Mouse (Mus musculus) ES-Bruce4 (cell line): ENCODE data around the gene Psmd12.

Source experiments
- CTCF ChIP-seq: IDR thresholded peaks from one replicate; pipeline ENCODE4 v1.8.1; 2011; ENCODE audit warnings: low read depth, low read length
- EP300 ChIP-seq: IDR thresholded peaks from 2 replicates; pipeline ENCODE4 v1.6.1; 2011; ENCODE audit warnings: low read depth, low read length; ENCODE audit not compliant: insufficient read depth
- POLR2A ChIP-seq: IDR thresholded peaks from one replicate; pipeline ENCODE4 v1.8.1; 2011; ENCODE audit warnings: low read length; ENCODE audit not compliant: insufficient read depth

DNA sequence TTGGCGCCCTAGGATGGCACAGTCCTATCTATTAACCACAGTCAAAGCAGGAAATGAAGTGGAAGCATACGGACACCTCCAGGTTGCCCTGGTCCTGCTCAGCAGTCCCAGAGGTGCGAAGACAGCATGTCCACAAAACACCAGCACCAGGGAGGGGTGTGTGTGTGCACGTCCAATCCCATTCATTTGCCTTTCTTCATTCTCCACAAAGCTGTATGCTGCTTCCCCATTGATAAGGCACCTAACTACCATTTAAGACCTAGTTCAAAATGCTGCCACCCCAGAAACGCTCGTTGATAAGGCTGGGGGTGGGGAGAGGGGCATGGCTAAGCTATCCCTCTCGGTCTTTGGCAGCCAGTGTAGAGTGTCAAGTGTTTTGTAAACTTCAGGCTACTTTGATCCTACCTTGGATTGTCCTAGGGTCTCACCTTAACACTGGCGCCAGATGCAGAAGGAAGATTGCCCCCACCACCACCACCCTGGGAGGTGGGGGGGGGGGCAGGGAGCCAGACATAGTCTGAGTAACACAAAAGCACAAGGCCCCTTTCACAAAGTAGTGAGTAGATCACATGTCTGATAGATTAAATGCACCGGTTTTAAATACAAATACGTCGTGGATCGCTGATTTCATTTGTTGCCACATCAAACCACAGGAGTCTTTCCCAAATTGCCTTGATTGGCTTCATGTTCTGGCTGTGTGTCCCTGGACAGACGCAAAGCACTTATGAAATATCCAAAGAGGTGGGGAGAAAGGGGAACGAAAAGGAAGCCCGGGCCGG lies 10.8 kb upstream of the Psmd12 start:
- no peak for TF ChIP-seq POLR2A
- TF ChIP-seq CTCF = no peak
- TF ChIP-seq EP300 = no peak
